Mouse (Mus musculus): ENCODE measurements at regions not wholly inside any gene's neighbourhood (a gene's known extent, or its start where the extent isn't known, plus 50 kb on each side); places are given as distances from the start of the nearest gene placed in this dataset.

- TF ChIP-seq CTCF (IDR thresholded peaks at IDR 0.05; ENCODE audit: control insufficient read depth, insufficient read depth, insufficient read length), result no peak
- TF ChIP-seq CEBPB (IDR thresholded peaks at IDR 0.05; ENCODE audit: low read depth), result no peak
- TF ChIP-seq USF1 (IDR thresholded peaks at IDR 0.05; ENCODE audit: low read depth), result no peak
These were observed 1632.3 kb downstream of the 4930444P10Rik start for GRCm38 (mm10) chr1:14460811-14461210.

Data from C2C12 (cell line).